Mouse (Mus musculus) heart, embryonic 13.5 days (tissue): ENCODE measurements around the gene Naa40. TPM values are rescaled to one million over a fixed set of nuclear protein-coding genes. Genes with fewer than 3 reads are reported as not detected.

ENCODE experiments used
- ATAC-seq: fragments of 200-750 bp; cut with Nextera tagmentation; 2 replicates; pipeline ENCODE4 v1.8.0; 2017; ENCODE audit warnings: moderate TSS enrichment; ENCODE audit not compliant: insufficient number of reproducible peaks, low FRiP score, low TSS enrichment; ENCODE audit errors: extremely low read depth
- H3K27ac ChIP-seq: fragments of 300-500 bp; sonication (generic); replicated peaks from 2 replicates; pipeline ENCODE4 v1.5.1; 2015; ENCODE audit warnings: moderate library complexity, mild to moderate bottlenecking, inconsistent platforms
- H3K27me3 ChIP-seq: fragments of 300-500 bp; sonication (generic); replicated peaks from 2 replicates; pipeline ENCODE4 v1.6.1; 2015; ENCODE audit warnings: mild to moderate bottlenecking, inconsistent platforms
- H3K36me3 ChIP-seq: fragments of 300-500 bp; sonication (generic); 2 replicates; pipeline ENCODE4 v1.6.1; 2015; ENCODE audit warnings: mild to moderate bottlenecking, inconsistent platforms
- H3K4me1 ChIP-seq: fragments of 300-500 bp; sonication (generic); 2 replicates; pipeline ENCODE4 v1.6.1; 2015; ENCODE audit warnings: inconsistent platforms
- H3K4me2 ChIP-seq: fragments of 300-500 bp; sonication (generic); 2 replicates; pipeline ENCODE4 v1.6.1; 2015; ENCODE audit warnings: inconsistent platforms, mild to moderate bottlenecking, moderate library complexity
- H3K4me3 ChIP-seq: fragments of 300-500 bp; sonication (generic); 2 replicates; pipeline ENCODE4 v1.5.1; 2015; ENCODE audit warnings: moderate library complexity, mild to moderate bottlenecking, inconsistent platforms
- H3K9ac ChIP-seq: fragments of 300-500 bp; sonication (generic); 2 replicates; pipeline ENCODE4 v1.6.1; 2015; ENCODE audit warnings: inconsistent platforms, mild to moderate bottlenecking, moderate library complexity
- H3K9me3 ChIP-seq: fragments of 300-500 bp; sonication (generic); 2 replicates; pipeline ENCODE4 v1.6.1; 2016; ENCODE audit warnings: inconsistent platforms
- WGBS: fragments of 180-500 bp; shearing (Covaris S2); methylation state at CpG from one replicate; pipeline ENCODE4 v1.1.7; 2015; ENCODE audit warnings: mixed read lengths; 5-methylcytosine and 5-hydroxymethylcytosine counted together
- polyA plus RNA-seq: library from polyadenylated mRNA; unstranded; fragments of >200 nt; fragmentation: Nextera tagmentation; extraction: Ambion mirVana; gene quantifications from 2 replicates; pipeline ENCODE4 v1.2.1, GENCODE M21; 2015

The Naa40 gene
- polyA plus RNA-seq, 1 experiment from 2014 or later: 52.1 TPM

GRCm38 (mm10) chr19:7178841-7179452 lies 62.0 kb downstream of the Naa40 start:
- H3K4me3 ChIP-seq: no peak overlapping the region
- H3K36me3 ChIP-seq: no peaks in the 10 kb centered on the region
- WGBS: 33% methylated on average over 3 of the region's 3 CpGs
- no peak overlapping the region for H3K9ac ChIP-seq
- no peak overlapping the region for H3K4me2 ChIP-seq
- no peak for ATAC-seq
- no peak overlapping the region for H3K27ac ChIP-seq
- H3K27me3 ChIP-seq: peaks cover 66% of the 10 kb centered on the region
- peaks cover 48% of the 10 kb centered on the region for H3K4me1 ChIP-seq
- no peaks in the 10 kb centered on the region for H3K9me3 ChIP-seq

GRCm38 (mm10) chr19:7177804-7178511 lies 63.0 kb downstream of the Naa40 start:
- 49% methylated on average over 13 of the region's 13 CpGs for WGBS
- H3K4me2 ChIP-seq: no peak overlapping the region
- H3K27ac ChIP-seq: no peak overlapping the region
- H3K9ac ChIP-seq: no peak overlapping the region
- H3K4me1 ChIP-seq: peaks cover 48% of the 10 kb centered on the region
- H3K9me3 ChIP-seq: no peaks in the 10 kb centered on the region
- H3K4me3 ChIP-seq: no peak overlapping the region
- H3K27me3 ChIP-seq: peaks cover 58% of the 10 kb centered on the region
- no peak for ATAC-seq
- H3K36me3 ChIP-seq: no peaks in the 10 kb centered on the region

- 14% methylated on average over 11 of the region's 11 CpGs for WGBS
- Histone ChIP-seq H3K9ac (no peak overlapping the region), H3K4me3 (no peak overlapping the region), H3K9me3 (no peaks in the 10 kb centered on the region), H3K27me3 (peaks cover 43% of the 10 kb centered on the region), H3K4me2 (no peak overlapping the region), H3K27ac (no peak overlapping the region), H3K36me3 (no peaks in the 10 kb centered on the region), H3K4me1 (peaks cover 48% of the 10 kb centered on the region)
- ATAC-seq: no peak
Measured at GRCm38 (mm10) chr19:7176041-7176696, 64.8 kb downstream of the Naa40 start.

Other genes with a start within 250 kb of the Naa40 start
- 33.2 and 35.6 TPM in 2 replicates for gene Dnajc4, start 248.6 kb downstream of the Naa40 start, polyA plus RNA-seq
- 23.3 and 26.8 TPM in 2 replicates for gene Nudt22, start 245.1 kb downstream of the Naa40 start, polyA plus RNA-seq
- gene Trpt1, start 245.1 kb downstream of the Naa40 start, polyA plus RNA-seq: 15.8 and 16.6 TPM in 2 replicates
- 7.6 and 8.1 TPM in 2 replicates for gene Fermt3, start 221.7 kb downstream of the Naa40 start, polyA plus RNA-seq
- gene Stip1, start 201.2 kb downstream of the Naa40 start, polyA plus RNA-seq: 207 and 228 TPM in 2 replicates
- 32.0 and 32.9 TPM in 2 replicates for gene Macrod1, start 184.4 kb downstream of the Naa40 start, polyA plus RNA-seq
- 1.1 and 1.4 TPM in 2 replicates for gene Flrt1, start 135.5 kb downstream of the Naa40 start, polyA plus RNA-seq
- 147 and 160 TPM in 2 replicates for gene Otub1, start 34.9 kb downstream of the Naa40 start, polyA plus RNA-seq
- gene Cox8a, start 23.6 kb downstream of the Naa40 start, polyA plus RNA-seq: 1,676 and 1,958 TPM in 2 replicates
- gene Rcor2, start 26.1 kb upstream of the Naa40 start, polyA plus RNA-seq: 12.7 and 16.5 TPM in 2 replicates
- 27.3 and 28.8 TPM in 2 replicates for gene Mark2, start 100.7 kb upstream of the Naa40 start, polyA plus RNA-seq
- gene Spindoc, start 141.8 kb upstream of the Naa40 start, polyA plus RNA-seq: 18.8 and 22.3 TPM in 2 replicates
- 3.5 and 3.7 TPM in 2 replicates for gene 2700081O15Rik, start 176.4 kb upstream of the Naa40 start, polyA plus RNA-seq
- gene Rtn3, start 242.1 kb upstream of the Naa40 start, polyA plus RNA-seq: 129 and 138 TPM in 2 replicates